Mouse (Mus musculus) ES-E14 (cell line): ENCODE measurements around the gene Cracr2a. TPM values are rescaled to one million over a fixed set of nuclear protein-coding genes. Genes with fewer than 3 reads are reported as not detected.
A peak's percentile ranks its signal among the peaks of the same experiment; 100 is the strongest.

Source experiments
- DNase-seq: peaks from one replicate; pipeline ENCODE4 v3.0.0-alpha.2; 2013; ENCODE audit warnings: low read depth, low spot score
- H3K27ac ChIP-seq: 2 replicates; pipeline ENCODE4 v1.5.1; 2012; ENCODE audit warnings: low read depth, mild to moderate bottlenecking, low read length, moderate library complexity, mixed read lengths; ENCODE audit not compliant: poor library complexity, insufficient read depth, severe bottlenecking
- H3K36me3 ChIP-seq: 2 replicates; pipeline ENCODE4 v1.6.1; 2012; ENCODE audit warnings: mild to moderate bottlenecking, low read length, moderate library complexity, mixed read lengths; ENCODE audit not compliant: control insufficient read depth, poor library complexity, insufficient read depth, severe bottlenecking
- H3K4me1 ChIP-seq, 2 experiments: fragments of 150-350 bp in 1 of 2; sonication (generic) in 1 of 2; 2 replicates each; pipeline ENCODE4 v1.6.1; 2012; ENCODE audit warnings: low read length in 2 of 2, mild to moderate bottlenecking in 1 of 2, mixed read lengths in 1 of 2; ENCODE audit not compliant: control insufficient read depth in 2 of 2, insufficient read depth in 2 of 2, poor library complexity in 1 of 2
- H3K4me3 ChIP-seq, 2 experiments: fragments of 150-350 bp in 1 of 2; sonication (generic) in 1 of 2; 2 replicates each; pipeline ENCODE4 v1.5.1; 2012; ENCODE audit warnings: low read length in 2 of 2, low read depth in 1 of 2, mild to moderate bottlenecking in 1 of 2, mixed read lengths in 1 of 2; ENCODE audit not compliant: insufficient read depth in 1 of 2, poor library complexity in 1 of 2, severe bottlenecking in 1 of 2
- H3K9ac ChIP-seq: 2 replicates; pipeline ENCODE4 v1.6.1; 2012; ENCODE audit warnings: low read depth, mild to moderate bottlenecking, low read length, mixed read lengths; ENCODE audit not compliant: poor library complexity, insufficient read depth, severe bottlenecking
- H3K9me3 ChIP-seq: fragments of 150-350 bp; sonication (generic); 2 replicates; pipeline ENCODE4 v1.6.1; 2012; ENCODE audit warnings: low read depth, mild to moderate bottlenecking, low read length; ENCODE audit not compliant: control insufficient read depth, insufficient read depth
- CHD2 ChIP-seq: IDR thresholded peaks from 2 replicates; pipeline ENCODE4 v1.6.1; 2014; ENCODE audit warnings: mild to moderate bottlenecking, low read depth, low read length, inconsistent platforms
- HCFC1 ChIP-seq: IDR thresholded peaks from 2 replicates; pipeline ENCODE4 v1.6.1; 2012; ENCODE audit warnings: low read length, inconsistent platforms, borderline replicate concordance; ENCODE audit not compliant: insufficient read depth
- MAFK ChIP-seq: IDR thresholded peaks from 2 replicates; pipeline ENCODE4 v1.6.1; 2014; ENCODE audit warnings: mild to moderate bottlenecking, low read depth, low read length, inconsistent platforms; ENCODE audit not compliant: insufficient read depth
- ZC3H11A ChIP-seq: IDR thresholded peaks from 2 replicates; pipeline ENCODE4 v1.6.1; 2012; ENCODE audit warnings: low read depth, mild to moderate bottlenecking, inconsistent platforms, low read length, borderline replicate concordance
- ZNF384 ChIP-seq: IDR thresholded peaks from 2 replicates; pipeline ENCODE4 v1.6.1; 2012; ENCODE audit warnings: low read depth, low read length, inconsistent platforms
- in situ Hi-C, 2 experiments: fragments of 600-800 bp; cut with MboI; formaldehyde crosslinking; loops; one replicate each; pipeline ENCODE4 v1.15.1; 2025; ENCODE audit warnings: low sequenced_read_pairs in 2 of 2, inconsistent platforms in 1 of 2; ENCODE audit not compliant: unreplicated experiment in 2 of 2
- total RNA-seq: library from RNA; depleted of rRNA; stranded (reverse); fragments of 300-350 nt; gene quantifications from 2 replicates; pipeline ENCODE4 v1.2.3, GENCODE M21; 2012

Gene Cracr2a
- total RNA-seq, 1 experiment = 0.76 TPM

- no peak for DNase-seq
- no peak overlapping the region for H3K4me3 ChIP-seq
- no peak overlapping the region for H3K27ac ChIP-seq
- H3K9ac ChIP-seq = no peak overlapping the region
- TF ChIP-seq ZNF384 (no peak), MAFK (no peak), HCFC1 (no peak), CHD2 (no peak), ZC3H11A (no peak)
- H3K4me1 ChIP-seq = no peaks in the 10 kb centered on the region
- in situ Hi-C loops = no loop called here
- no peaks in the 10 kb centered on the region for H3K9me3 ChIP-seq
- no peaks in the 10 kb centered on the region for H3K36me3 ChIP-seq
Measured at GRCm38 (mm10) chr6:127578810-127579209, 17.7 kb downstream of the Cracr2a start.

- Histone ChIP-seq H3K4me1 (no peaks in the 10 kb centered on the region), H3K9ac (no peak overlapping the region), H3K36me3 (no peaks in the 10 kb centered on the region), H3K27ac (no peak overlapping the region), H3K9me3 (no peaks in the 10 kb centered on the region), H3K4me3 (no peak overlapping the region)
- no peak for DNase-seq
- in situ Hi-C loops = no loop called here
- TF ChIP-seq HCFC1 (no peak), MAFK (no peak), CHD2 (no peak), ZC3H11A (no peak), ZNF384 (no peak)
Measured at GRCm38 (mm10) chr6:127581915-127582314, 20.8 kb downstream of the Cracr2a start.

- H3K36me3 ChIP-seq = no peaks in the 10 kb centered on the region
- H3K27ac ChIP-seq = no peak overlapping the region
- in situ Hi-C loops = no loop called here
- DNase-seq = peak; percentile 73
- H3K4me1 ChIP-seq = no peaks in the 10 kb centered on the region
- H3K9ac ChIP-seq = no peak overlapping the region
- TF ChIP-seq CHD2 = no peak
- TF ChIP-seq ZC3H11A = peak; percentile 28; the same call in 1 of the 2 replicates
- H3K4me3 ChIP-seq = no peak overlapping the region
- no peaks in the 10 kb centered on the region for H3K9me3 ChIP-seq
Measured at GRCm38 (mm10) chr6:127582391-127583176, 21.4 kb downstream of the Cracr2a start.

GRCm38 (mm10) chr6:127591467-127591866, 30.3 kb downstream of the Cracr2a start:
- TF ChIP-seq HCFC1 (no peak), CHD2 (no peak), MAFK (no peak), ZNF384 (no peak), ZC3H11A (no peak)
- in situ Hi-C loops = no loop called here
- H3K9me3 ChIP-seq = no peaks in the 10 kb centered on the region
- no peak overlapping the region for H3K4me3 ChIP-seq
- DNase-seq = no peak
- no peak overlapping the region for H3K9ac ChIP-seq
- H3K4me1 ChIP-seq = no peaks in the 10 kb centered on the region
- no peaks in the 10 kb centered on the region for H3K36me3 ChIP-seq
- H3K27ac ChIP-seq = no peak overlapping the region
